Mouse (Mus musculus) bone marrow macrophage, adult 2 months (primary cell): ENCODE measurements around the gene Cmtm3.

Experiments used
- CTCF ChIP-seq: IDR thresholded peaks from 2 replicates; pipeline ENCODE4 v1.5.1; 2012; ENCODE audit warnings: low read depth, mild to moderate bottlenecking, low read length, moderate library complexity
- POLR2A ChIP-seq: IDR thresholded peaks from 2 replicates; pipeline ENCODE4 v1.6.1; 2012; ENCODE audit warnings: mild to moderate bottlenecking, low read depth, low read length, borderline replicate concordance

- TF ChIP-seq POLR2A: no peak
- TF ChIP-seq CTCF: no peak
These were observed 2.5 kb downstream of the Cmtm3 start for GRCm38 (mm10) chr8:104341678-104342077.
